ENCODE assay signal across 9 mouse cellular contexts in genomic region chr12:53328257-53328736, GRCm38 (mm10).
DNase-seq lines count a peak whose midpoint lies in the region; ATAC-seq and TF ChIP-seq lines count a peak whose summit lies in the region.
"Had no signal": no experiment of that assay in that cellular context is flagged by ENCODE, and none has a peak within 500 bp of the region (broad histone marks: within the 10 kb centered on the region; RNA-seq: fewer than 3 reads in every experiment).

No protein-coding gene starts in this region.

- ATAC-seq in midbrain, postnatal 0 days (ENCODE audit: low FRiP score) = no peak
- ATAC-seq in midbrain, embryonic 13.5 days = no peak
- no peak for ATAC-seq in intestine, embryonic 14.5 days (replicated peaks; ENCODE audit: low FRiP score, low TSS enrichment, low read depth)

- no peaks in the 10 kb centered on the region for H3K9me3 ChIP-seq in midbrain, postnatal 0 days (ENCODE audit: low read length)
- no peaks in the 10 kb centered on the region for H3K9me3 ChIP-seq in midbrain, embryonic 13.5 days
- no peaks in the 10 kb centered on the region for H3K9me3 ChIP-seq in intestine, embryonic 14.5 days (ENCODE audit: control insufficient read depth, low read length)
- H3K9me3 ChIP-seq: liver, embryonic 13.5 days had no signal

- no peak overlapping the region for H3K9ac ChIP-seq in midbrain, postnatal 0 days (replicated peaks; ENCODE audit: low read length, poor library complexity, severe bottlenecking)
- H3K9ac ChIP-seq in midbrain, embryonic 13.5 days (replicated peaks) = no peak overlapping the region
- H3K9ac ChIP-seq in intestine, embryonic 14.5 days (ENCODE audit: low read length) = no peak overlapping the region
- H3K9ac ChIP-seq: liver, embryonic 13.5 days had no signal

- DNase-seq in cerebellum, adult 9-10 months = peak; percentile 11
- no peak for DNase-seq in cerebellum, adult 8-10 months
- peak; percentile 66 for DNase-seq in midbrain, postnatal 0 days (ENCODE audit: low spot score)
- DNase-seq in intestine, embryonic 14.5 days (ENCODE audit: low spot score) = peak; percentile 70
- peak; percentile 22 for DNase-seq in neural tube, embryonic 10.5 days (ENCODE audit: extremely low spot score, low spot score)
- no peak for DNase-seq in B cell, adult 2 months
- DNase-seq in natural killer cell, adult 2 months (ENCODE audit: low spot score in 2 of 2) = no peak
- DNase-seq: liver, embryonic 13.5 days had no signal

- TF ChIP-seq CTCF in midbrain, postnatal 0 days (IDR thresholded peaks at IDR 0.05) = no peak

- H3K4me2 ChIP-seq in midbrain, postnatal 0 days (ENCODE audit: low read depth, low read length, poor library complexity, severe bottlenecking) = no peak overlapping the region
- no peak overlapping the region for H3K4me2 ChIP-seq in midbrain, embryonic 13.5 days (replicated peaks)
- H3K4me2 ChIP-seq in intestine, embryonic 14.5 days (ENCODE audit: low read length) = peak overlapping the region; percentile 20
- H3K4me2 ChIP-seq: liver, embryonic 13.5 days had no signal

- H3K36me3 ChIP-seq in midbrain, postnatal 0 days (ENCODE audit: insufficient read depth, low read length) = no peaks in the 10 kb centered on the region
- H3K36me3 ChIP-seq in midbrain, embryonic 13.5 days = no peaks in the 10 kb centered on the region
- no peaks in the 10 kb centered on the region for H3K36me3 ChIP-seq in intestine, embryonic 14.5 days (ENCODE audit: control insufficient read depth, insufficient read depth, low read length)
- H3K36me3 ChIP-seq: liver, embryonic 13.5 days had no signal

- H3K27ac ChIP-seq in midbrain, postnatal 0 days (ENCODE audit: low read depth, low read length) = no peak overlapping the region
- no peak overlapping the region for H3K27ac ChIP-seq in midbrain, embryonic 13.5 days
- peak overlapping the region; percentile 18; the same call in 1 of the 2 replicates for H3K27ac ChIP-seq in intestine, embryonic 14.5 days (ENCODE audit: low read depth)
- H3K27ac ChIP-seq: liver, embryonic 13.5 days had no signal

- H3K4me3 ChIP-seq in midbrain, postnatal 0 days (ENCODE audit: low read depth, low read length) = no peak overlapping the region
- no peak overlapping the region for H3K4me3 ChIP-seq in midbrain, embryonic 13.5 days (replicated peaks)
- H3K4me3 ChIP-seq in intestine, embryonic 14.5 days (ENCODE audit: low read depth, low read length) = no peak overlapping the region
- H3K4me3 ChIP-seq: liver, embryonic 13.5 days had no signal

- WGBS in midbrain, postnatal 0 days = 40% methylated on average over 5 of the region's 5 CpGs
- WGBS in midbrain, embryonic 13.5 days = 49% methylated on average over 5 of the region's 5 CpGs
- 20% methylated on average over 5 of the region's 5 CpGs for WGBS in intestine, embryonic 14.5 days

- H3K4me1 ChIP-seq in midbrain, postnatal 0 days (ENCODE audit: insufficient read depth, low read length) = no peaks in the 10 kb centered on the region
- H3K4me1 ChIP-seq in midbrain, embryonic 13.5 days (replicated peaks) = peaks cover 43% of the 10 kb centered on the region
- H3K4me1 ChIP-seq in intestine, embryonic 14.5 days (replicated peaks; ENCODE audit: control insufficient read depth, insufficient read depth, low read length) = peaks cover 8% of the 10 kb centered on the region
- H3K4me1 ChIP-seq: liver, embryonic 13.5 days had no signal

- H3K27me3 ChIP-seq in midbrain, postnatal 0 days (ENCODE audit: insufficient read depth, low read length) = no peaks in the 10 kb centered on the region
- H3K27me3 ChIP-seq in midbrain, embryonic 13.5 days = no peaks in the 10 kb centered on the region
- H3K27me3 ChIP-seq in intestine, embryonic 14.5 days (replicated peaks; ENCODE audit: control insufficient read depth, insufficient read depth, low read length) = no peaks in the 10 kb centered on the region
- H3K27me3 ChIP-seq: liver, embryonic 13.5 days had no signal

Comparison
In these comparisons a context has a peak if more than half of its experiments do, and no peak if none do; other contexts are left out.
1. DNase-seq: peak in cerebellum, adult 9-10 months (single experiment), midbrain, postnatal 0 days (single experiment), intestine, embryonic 14.5 days (single experiment) and neural tube, embryonic 10.5 days (single experiment); none in cerebellum, adult 8-10 months (single experiment), B cell, adult 2 months (0 of 2) and natural killer cell, adult 2 months (0 of 2).